In genomic region chr17:47899156-47899555, GRCm38 (mm10) we compare ENCODE assay signal across 9 mouse cellular contexts. TPM values are rescaled to one million over a fixed set of nuclear protein-coding genes. Genes with fewer than 3 reads are reported as not detected.
DNase-seq lines count a peak whose midpoint lies in the region; ATAC-seq lines count a peak whose summit lies in the region.
"Had no signal": no experiment of that assay in that cellular context is flagged by ENCODE, and none has a peak within 500 bp of the region (broad histone marks: within the 10 kb centered on the region; RNA-seq: fewer than 3 reads in every experiment).

No protein-coding gene starts in this region.

- ATAC-seq in hindbrain, embryonic 16.5 days = no peak
- no peak for ATAC-seq in limb, embryonic 15.5 days (ENCODE audit: insufficient number of reproducible peaks, low FRiP score, low TSS enrichment, low read depth)

- H3K4me2 ChIP-seq in hindbrain, embryonic 16.5 days (ENCODE audit: low read length) = no peak overlapping the region
- H3K4me2 ChIP-seq in limb, embryonic 15.5 days = no peak overlapping the region

- WGBS in hindbrain, embryonic 10.5 days = 6% methylated on average over 4 of the region's 4 CpGs
- 19% methylated on average over 4 of the region's 4 CpGs for WGBS in hindbrain, embryonic 16.5 days
- 17% methylated on average over 4 of the region's 4 CpGs for WGBS in embryonic facial prominence, embryonic 10.5 days
- WGBS in limb, embryonic 15.5 days = 39% methylated on average over 4 of the region's 4 CpGs

- no peak for DNase-seq in hindbrain, embryonic 10.5 days (ENCODE audit: low spot score)
- DNase-seq in embryonic facial prominence, embryonic 10.5 days (ENCODE audit: low spot score) = peak; percentile 41
- DNase-seq in lung, postnatal 14 days = peak; percentile 69
- DNase-seq in gastrocnemius, postnatal 25 days = no peak
- no peak for DNase-seq in spleen, adult 12 weeks (ENCODE audit: low spot score)
- DNase-seq: adrenal gland, adult 8-10 months; cerebellum, adult 8-10 months had no signal

- H3K27me3 ChIP-seq in hindbrain, embryonic 10.5 days (ENCODE audit: insufficient read depth, poor library complexity, severe bottlenecking) = no peaks in the 10 kb centered on the region
- H3K27me3 ChIP-seq in hindbrain, embryonic 16.5 days (replicated peaks; ENCODE audit: control insufficient read depth, insufficient read depth, low read length) = peaks cover 13% of the 10 kb centered on the region
- no peaks in the 10 kb centered on the region for H3K27me3 ChIP-seq in embryonic facial prominence, embryonic 10.5 days (replicated peaks; ENCODE audit: low read depth, poor library complexity, severe bottlenecking)
- no peaks in the 10 kb centered on the region for H3K27me3 ChIP-seq in limb, embryonic 15.5 days

- peak overlapping the region; percentile 92 for H3K27ac ChIP-seq in hindbrain, embryonic 10.5 days
- H3K27ac ChIP-seq in hindbrain, embryonic 16.5 days (ENCODE audit: low read depth, low read length) = no peak overlapping the region
- peak overlapping the region; percentile 78 for H3K27ac ChIP-seq in embryonic facial prominence, embryonic 10.5 days (replicated peaks)
- H3K27ac ChIP-seq in limb, embryonic 15.5 days = 0 out of 2 replicates have a peak overlapping the region, but pooled peaks have one; percentile 5

- no peak overlapping the region for H3K9ac ChIP-seq in hindbrain, embryonic 16.5 days (ENCODE audit: low read depth, low read length)
- H3K9ac ChIP-seq in limb, embryonic 15.5 days = no peak overlapping the region

- peak overlapping the region; percentile 39 for H3K4me3 ChIP-seq in hindbrain, embryonic 10.5 days
- no peak overlapping the region for H3K4me3 ChIP-seq in hindbrain, embryonic 16.5 days (ENCODE audit: low read length)
- 0 out of 2 replicates have a peak overlapping the region, but pooled peaks have one; percentile 34 for H3K4me3 ChIP-seq in embryonic facial prominence, embryonic 10.5 days
- H3K4me3 ChIP-seq in limb, embryonic 15.5 days = no peak overlapping the region

- H3K36me3 ChIP-seq in hindbrain, embryonic 10.5 days = peaks cover 83% of the 10 kb centered on the region
- no peaks in the 10 kb centered on the region for H3K36me3 ChIP-seq in hindbrain, embryonic 16.5 days (ENCODE audit: control insufficient read depth, insufficient read depth, low read length)
- peaks cover 95% of the 10 kb centered on the region for H3K36me3 ChIP-seq in embryonic facial prominence, embryonic 10.5 days (replicated peaks)
- peaks cover 53% of the 10 kb centered on the region for H3K36me3 ChIP-seq in limb, embryonic 15.5 days

- H3K9me3 ChIP-seq in hindbrain, embryonic 10.5 days = no peaks in the 10 kb centered on the region; the same call in 1 of the 2 replicates
- H3K9me3 ChIP-seq in hindbrain, embryonic 16.5 days (ENCODE audit: control insufficient read depth, low read length) = no peaks in the 10 kb centered on the region
- no peaks in the 10 kb centered on the region for H3K9me3 ChIP-seq in embryonic facial prominence, embryonic 10.5 days
- no peaks in the 10 kb centered on the region for H3K9me3 ChIP-seq in limb, embryonic 15.5 days

- peaks cover 74% of the 10 kb centered on the region for H3K4me1 ChIP-seq in hindbrain, embryonic 10.5 days (replicated peaks)
- peaks cover 16% of the 10 kb centered on the region for H3K4me1 ChIP-seq in hindbrain, embryonic 16.5 days (ENCODE audit: control insufficient read depth, insufficient read depth, low read depth, low read length)
- H3K4me1 ChIP-seq in embryonic facial prominence, embryonic 10.5 days = peaks cover 59% of the 10 kb centered on the region
- H3K4me1 ChIP-seq in limb, embryonic 15.5 days = peaks cover 32% of the 10 kb centered on the region

RNA-seq across cellular contexts. Expression of gene Foxp4, which starts 25.3 kb away (rescaled TPM):
- 25.1 and 29.4 TPM in 2 replicates for polyA plus RNA-seq in hindbrain, embryonic 10.5 days (2016; fragmentation: Nextera tagmentation; extraction: Ambion mirVana)
- 27.4 and 31.8 TPM in 2 replicates for polyA plus RNA-seq in hindbrain, embryonic 16.5 days (2015; fragmentation: Nextera tagmentation; extraction: Ambion mirVana)
- 26.9 and 28.1 TPM in 2 replicates for polyA plus RNA-seq in embryonic facial prominence, embryonic 10.5 days (2016; fragmentation: Nextera tagmentation; extraction: Ambion mirVana)
- 18.2 and 22.4 TPM in 2 replicates for polyA plus RNA-seq in limb, embryonic 15.5 days (2015; fragmentation: Nextera tagmentation; extraction: Ambion mirVana)
- total RNA-seq in gastrocnemius, postnatal 25 days (2021) = 1 to 10 TPM; 6.4 to 7.6 TPM

Comparison
In these comparisons a context has a peak if more than half of its experiments do, and no peak if none do; other contexts are left out.
1. H3K4me3 ChIP-seq: peak in hindbrain, embryonic 10.5 days (single experiment) and embryonic facial prominence, embryonic 10.5 days (single experiment); none in hindbrain, embryonic 16.5 days (single experiment) and limb, embryonic 15.5 days (single experiment).
2. DNase-seq: peak in embryonic facial prominence, embryonic 10.5 days (single experiment) and lung, postnatal 14 days (single experiment); none in hindbrain, embryonic 10.5 days (single experiment), gastrocnemius, postnatal 25 days (single experiment) and spleen, adult 12 weeks (single experiment).